Mouse (Mus musculus): ENCODE measurements around the gene Btg2.
A peak's percentile ranks its signal among the peaks of the same experiment; 100 is the strongest.

The Btg2 gene

GRCm38 (mm10) chr1:134059739-134060695 is 18.9 kb downstream of the Btg2 start:
- DNase-seq (ENCODE audit: low spot score): no peak

DNA sequence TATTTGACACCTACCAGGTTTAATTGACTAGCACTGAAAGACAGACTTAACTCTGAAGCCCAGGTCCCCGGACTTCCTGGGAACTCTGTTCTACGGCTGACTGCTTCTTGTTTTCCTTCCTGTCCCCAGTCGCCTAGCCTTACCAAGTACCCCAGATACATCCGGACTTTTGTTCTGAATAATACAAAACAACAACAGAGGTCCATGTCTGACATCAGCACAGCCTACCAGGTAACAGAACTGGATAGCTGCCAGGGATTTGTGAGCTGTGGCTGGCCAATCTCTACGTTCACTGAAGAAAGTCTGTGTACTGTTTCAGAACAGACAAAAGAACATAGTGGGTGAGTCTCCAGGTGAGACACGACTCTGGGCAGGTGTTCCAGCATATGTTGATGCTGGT is 20.1 kb downstream of the Btg2 start:
- no peak for DNase-seq (ENCODE audit: low spot score)

DNA sequence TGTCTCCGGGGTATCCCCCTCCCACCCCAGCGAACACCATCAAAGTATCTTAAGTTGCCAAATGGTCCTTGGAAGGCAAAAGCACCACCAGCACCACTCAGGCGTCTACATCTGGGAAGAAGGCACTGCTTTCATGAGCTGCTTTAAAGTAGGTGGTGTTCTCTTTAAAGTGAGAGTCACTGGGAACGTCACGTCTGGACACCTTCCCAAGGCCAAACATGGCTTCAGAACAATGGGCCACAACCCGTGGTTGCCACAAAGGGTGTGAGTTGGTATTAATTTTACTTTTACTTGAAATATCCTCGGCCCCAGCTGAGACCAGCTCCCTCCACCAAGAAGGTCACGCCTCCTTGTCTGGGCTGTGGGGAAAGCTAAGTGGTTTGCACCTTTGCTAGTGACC is 21.2 kb downstream of the Btg2 start:
- no peak for DNase-seq (ENCODE audit: low spot score)

DNA sequence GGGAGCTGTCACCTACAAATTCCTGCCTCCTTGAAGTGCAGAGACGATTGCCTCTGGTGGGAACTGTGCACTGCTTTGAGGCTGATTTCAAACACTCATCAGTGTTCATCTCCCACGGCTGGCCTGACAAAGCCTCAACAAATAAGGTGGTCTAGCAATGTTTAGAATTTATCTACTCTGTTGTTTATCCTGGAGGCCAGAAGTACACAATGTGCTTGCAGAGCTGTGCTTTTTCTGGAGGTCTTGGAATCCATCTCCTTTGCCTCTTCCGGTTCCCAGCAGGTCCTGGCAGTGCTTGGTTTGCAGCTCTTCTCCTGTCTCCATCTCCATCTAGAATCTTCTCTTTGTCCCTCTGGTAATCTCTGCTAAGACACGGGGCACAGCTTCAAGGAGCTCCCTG is 22.6 kb downstream of the Btg2 start:
- DNase-seq (ENCODE audit: low spot score): no peak

DNA sequence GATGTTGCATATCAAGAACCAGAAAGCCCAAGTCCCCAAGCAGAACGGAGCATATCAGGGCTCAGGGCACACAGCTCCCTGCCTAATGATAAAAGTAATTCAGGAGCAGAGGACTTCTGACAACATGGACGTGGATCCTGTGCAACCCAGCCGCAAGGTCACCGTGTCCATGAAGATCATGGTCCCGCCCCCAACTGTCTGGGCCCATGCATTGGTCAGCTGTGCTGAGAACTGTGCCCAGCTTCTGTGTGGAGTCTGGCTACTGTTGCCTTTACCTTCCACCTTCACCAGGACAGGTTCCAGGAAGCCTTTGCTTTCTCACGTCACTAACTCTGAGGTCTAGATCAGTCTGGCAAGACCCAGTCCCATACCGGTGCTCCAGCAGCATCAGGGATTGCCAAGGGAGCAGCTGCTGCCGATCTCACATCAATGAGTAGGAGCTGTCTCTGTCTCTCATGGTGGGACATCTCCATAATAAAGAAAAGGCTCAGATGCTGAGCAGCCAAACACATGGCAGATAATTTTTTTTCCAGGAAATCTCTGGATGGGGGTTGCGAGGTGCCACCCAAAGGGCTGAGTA is 23.2 kb downstream of the Btg2 start:
- DNase-seq (ENCODE audit: low spot score): no peak

DNA sequence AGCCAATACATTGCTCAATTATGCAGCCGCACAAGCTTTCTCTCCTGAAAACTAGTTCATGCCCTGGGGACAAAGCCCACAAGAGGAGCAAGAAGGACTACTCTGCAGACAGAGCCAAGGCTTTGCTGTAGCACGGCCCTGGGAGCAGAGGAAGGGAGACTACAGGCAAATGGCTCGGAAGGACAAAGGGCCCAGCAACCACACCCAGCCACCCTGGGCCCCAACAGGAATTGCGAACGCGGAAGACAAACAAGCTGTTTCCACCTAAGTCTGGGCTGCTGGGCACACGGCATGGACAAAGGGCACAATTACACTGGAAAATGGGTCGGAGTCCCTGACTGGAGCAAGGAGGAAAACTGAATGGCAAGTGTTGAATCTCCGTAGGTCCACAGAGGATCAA is 23.9 kb downstream of the Btg2 start:
- DNase-seq (ENCODE audit: low spot score): no peak

- peak; percentile 88 for DNase-seq (ENCODE audit: low spot score)
Measured at GRCm38 (mm10) chr1:134053207-134053606, 25.7 kb downstream of the Btg2 start.

- DNase-seq (ENCODE audit: low spot score): no peak
Measured at GRCm38 (mm10) chr1:134049542-134049941, 29.4 kb downstream of the Btg2 start.

- DNase-seq (ENCODE audit: low spot score): peak; percentile 87
Measured at GRCm38 (mm10) chr1:134048759-134049158, 30.2 kb downstream of the Btg2 start.

DNA sequence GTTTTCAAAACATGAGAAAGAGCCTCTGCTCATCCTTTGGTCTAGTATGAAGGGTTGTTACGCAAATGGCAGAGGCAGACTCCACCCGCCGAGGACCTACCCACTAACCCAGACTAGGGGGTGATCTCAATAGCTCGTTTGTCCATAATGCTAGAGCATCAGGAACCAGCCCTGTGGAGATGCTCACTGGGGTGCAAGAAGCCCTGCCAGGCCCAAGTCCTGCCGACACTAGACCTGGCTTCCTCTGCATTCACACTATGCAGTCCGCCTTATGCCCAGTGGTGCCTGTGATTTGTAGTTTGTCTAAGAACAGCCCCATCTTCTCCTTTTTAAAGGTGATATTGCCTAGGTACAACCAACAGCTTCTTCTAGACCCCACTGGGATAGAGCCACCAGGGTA is 31.5 kb downstream of the Btg2 start:
- no peak for DNase-seq (ENCODE audit: low spot score)

DNA sequence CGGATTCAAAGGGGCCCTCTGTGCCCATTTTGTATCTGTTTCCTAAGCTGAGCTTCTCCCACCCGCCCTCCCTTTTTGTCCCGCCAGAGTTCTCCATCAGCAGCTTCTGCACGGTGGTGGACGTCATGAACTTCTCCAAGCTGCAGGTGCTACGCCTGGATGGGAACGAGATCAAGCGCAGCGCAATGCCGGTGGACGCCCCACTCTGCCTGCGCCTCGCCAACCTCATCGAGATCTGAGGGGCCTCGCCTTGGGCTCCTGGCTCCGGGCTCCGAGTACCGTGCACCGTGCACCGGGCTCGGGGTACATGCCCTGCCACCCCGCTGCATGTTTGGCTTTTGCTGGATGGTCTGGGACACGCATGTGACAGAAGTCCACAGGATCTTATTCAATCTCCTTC is 32.5 kb downstream of the Btg2 start:
- DNase-seq (ENCODE audit: low spot score): no peak

DNA sequence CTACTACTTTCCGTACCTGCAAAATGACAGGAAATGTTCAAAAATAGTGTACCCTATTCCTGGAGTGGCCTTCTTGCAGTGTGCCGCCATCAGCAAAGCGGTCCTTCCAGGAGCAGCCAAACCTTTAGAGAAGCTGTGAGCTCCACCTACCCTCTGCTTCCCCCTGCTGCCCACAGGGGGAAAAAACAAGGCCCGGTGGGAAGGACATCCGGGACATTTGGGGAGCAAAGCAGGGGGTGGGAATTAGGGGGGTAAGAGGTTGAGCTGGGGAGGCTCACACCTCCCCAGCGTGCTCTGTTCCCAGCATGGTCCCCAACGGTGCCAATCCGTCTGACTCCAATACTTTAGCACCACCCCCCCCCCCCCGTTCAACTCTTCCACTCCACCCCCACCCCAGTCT is 32.9 kb downstream of the Btg2 start:
- peak; percentile 78 for DNase-seq (ENCODE audit: low spot score)

DNA sequence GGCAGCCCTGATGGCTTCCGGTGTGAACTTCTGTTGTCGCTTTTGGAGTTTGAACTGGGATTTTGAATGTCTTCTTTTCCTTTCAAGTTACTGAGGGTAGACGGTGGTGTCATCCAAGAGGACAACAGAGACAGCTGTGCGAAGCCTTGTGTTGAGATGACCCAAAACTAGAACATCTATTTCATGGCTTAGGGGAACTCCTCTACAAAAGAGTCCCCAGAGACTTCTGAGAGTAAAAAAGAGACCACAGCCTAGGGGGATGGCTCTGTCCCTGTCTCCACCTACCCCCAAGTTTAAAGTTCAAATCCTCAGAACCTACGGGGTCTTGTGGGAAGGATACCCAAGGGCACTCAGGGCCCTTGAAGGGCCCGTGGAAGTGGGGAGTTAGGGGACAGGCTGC is 34.1 kb downstream of the Btg2 start:
- no peak for DNase-seq (ENCODE audit: low spot score)

GRCm38 (mm10) chr1:134042341-134042740 is 36.6 kb downstream of the Btg2 start:
- no peak for DNase-seq (ENCODE audit: low spot score)

DNA sequence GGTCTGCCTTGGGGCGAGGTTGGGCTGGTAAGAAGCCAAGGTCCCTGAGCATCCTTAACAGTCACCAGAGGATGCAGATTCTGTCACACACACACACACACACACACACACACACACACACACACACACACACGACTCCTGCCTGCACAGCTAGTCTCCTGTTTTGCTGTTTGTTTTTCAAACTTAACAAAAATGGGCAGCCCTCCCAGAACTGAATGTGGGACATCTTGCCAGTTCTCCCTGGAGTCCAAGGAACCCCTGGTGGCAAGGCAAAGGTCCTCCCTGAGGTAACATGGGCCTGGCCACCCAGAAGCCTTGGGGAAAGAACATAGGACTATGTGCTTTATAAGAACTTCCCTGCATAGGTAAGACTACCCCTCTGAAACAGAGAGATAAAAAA is 37.0 kb downstream of the Btg2 start:
- no peak for DNase-seq (ENCODE audit: low spot score)

- no peak for DNase-seq (ENCODE audit: low spot score)
Measured at GRCm38 (mm10) chr1:134039361-134039760, 39.6 kb downstream of the Btg2 start.

- no peak for DNase-seq (ENCODE audit: low spot score)
Measured at GRCm38 (mm10) chr1:134038336-134038735, 40.6 kb downstream of the Btg2 start.

- no peak for DNase-seq (ENCODE audit: low spot score)
Measured at GRCm38 (mm10) chr1:134037172-134037571, 41.7 kb downstream of the Btg2 start, which contains the start of gene Fmod. Gene Fmod (plus strand): TSS chr1:134037254.

- DNase-seq (ENCODE audit: low spot score): no peak
Measured at GRCm38 (mm10) chr1:134036492-134036891, 42.4 kb downstream of the Btg2 start.

- no peak for DNase-seq (ENCODE audit: low spot score)
Measured at GRCm38 (mm10) chr1:134028161-134028846, 50.6 kb downstream of the Btg2 start.

GRCm38 (mm10) chr1:134026741-134027140 is 52.2 kb downstream of the Btg2 start:
- DNase-seq (ENCODE audit: low spot score): no peak

GRCm38 (mm10) chr1:134025975-134026374 is 52.9 kb downstream of the Btg2 start:
- DNase-seq (ENCODE audit: low spot score): no peak

Measured in lung, postnatal 25 days (tissue).